Mouse (Mus musculus) 3134 (cell line): ENCODE results near the gene Alkbh7.

Source experiments
- DNase-seq: peaks from one replicate; pipeline ENCODE4 v3.0.0-alpha.2; 2011; ENCODE audit warnings: low spot score; ENCODE audit not compliant: insufficient read length; ENCODE audit errors: extremely low read depth

Gene Alkbh7

GRCm38 (mm10) chr17:56986105-56986805 lies 10.9 kb upstream of the Alkbh7 start:
- no peak for DNase-seq

- no peak for DNase-seq
Measured at GRCm38 (mm10) chr17:56988441-56988840, 8.7 kb upstream of the Alkbh7 start.

- no peak for DNase-seq
Measured at GRCm38 (mm10) chr17:56988921-56989430, 8.2 kb upstream of the Alkbh7 start.

- no peak for DNase-seq
Measured at GRCm38 (mm10) chr17:56989467-56990114, 7.5 kb upstream of the Alkbh7 start.

GRCm38 (mm10) chr17:56990115-56990746 lies 6.9 kb upstream of the Alkbh7 start, which contains the start of gene Clpp:
TSS of gene Clpp (plus strand) at chr17:56990305.
- DNase-seq, result peak; percentile 97

- DNase-seq, result no peak
Measured at GRCm38 (mm10) chr17:56990966-56991365, 6.2 kb upstream of the Alkbh7 start.

- no peak for DNase-seq
Measured at GRCm38 (mm10) chr17:56995046-56995445, 2.1 kb upstream of the Alkbh7 start.

GRCm38 (mm10) chr17:56996506-56996905 lies 633 bp upstream of the Alkbh7 start:
- DNase-seq, result no peak

- no peak for DNase-seq
Measured at GRCm38 (mm10) chr17:56999414-56999813, 2.3 kb downstream of the Alkbh7 start.

- no peak for DNase-seq
Measured at GRCm38 (mm10) chr17:56999968-57000609, 3.0 kb downstream of the Alkbh7 start, which contains the start of gene Pspn. TSS of gene Pspn (minus strand) at chr17:57000018.

- no peak for DNase-seq
Measured at GRCm38 (mm10) chr17:57001228-57001627, 4.1 kb downstream of the Alkbh7 start.

GRCm38 (mm10) chr17:57003994-57004393 lies 6.9 kb downstream of the Alkbh7 start:
- no peak for DNase-seq

- no peak for DNase-seq
Measured at GRCm38 (mm10) chr17:57007137-57007905, 10.2 kb downstream of the Alkbh7 start.

GRCm38 (mm10) chr17:57010911-57011235 lies 13.7 kb downstream of the Alkbh7 start:
- no peak for DNase-seq

GRCm38 (mm10) chr17:57011236-57012141 lies 14.3 kb downstream of the Alkbh7 start, which contains the start of the genes Gtf2f1 and Gm17949:
TSS of gene Gtf2f1 (minus strand) at chr17:57011288.
TSS of gene Gm17949 (plus strand) at chr17:57011469.
- DNase-seq, result peak; percentile 98

- no peak for DNase-seq
Measured at GRCm38 (mm10) chr17:57012245-57012795, 15.2 kb downstream of the Alkbh7 start.

GRCm38 (mm10) chr17:57019693-57020092 lies 22.6 kb downstream of the Alkbh7 start:
- DNase-seq, result no peak

GRCm38 (mm10) chr17:57020960-57021359 lies 23.8 kb downstream of the Alkbh7 start:
- no peak for DNase-seq

GRCm38 (mm10) chr17:57027471-57027870 lies 30.3 kb downstream of the Alkbh7 start:
- no peak for DNase-seq
